Mouse (Mus musculus): ENCODE measurements around the gene Nfyc. TPM values are rescaled to one million over a fixed set of nuclear protein-coding genes. Genes with fewer than 3 reads are reported as not detected.

The Nfyc gene
- 44.3 TPM for polyA plus RNA-seq (2012; fragmentation: generic; extraction: Trizol)

DNA sequence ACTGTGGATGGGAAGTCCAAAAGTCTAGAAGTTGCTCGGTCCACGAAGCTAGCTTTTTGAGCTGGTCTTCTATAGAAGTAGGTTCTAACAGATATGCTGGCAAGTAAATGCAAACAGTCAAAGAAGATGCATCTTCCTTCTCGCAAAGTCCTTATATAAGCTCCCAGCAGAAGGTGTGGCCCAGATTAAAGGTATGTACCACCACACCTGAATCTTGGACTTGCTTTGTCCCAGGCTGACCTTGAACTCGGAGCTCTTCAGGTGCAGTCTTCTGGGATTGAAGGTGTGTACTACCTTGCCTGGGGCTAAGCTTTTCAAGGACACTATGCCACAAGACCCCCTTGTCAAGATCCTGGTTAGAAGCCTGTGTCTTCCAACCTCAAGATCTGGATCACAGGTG lies at the start of gene Nfyc:
Gene Nfyc (minus strand): TSS at position 101 of the 400 bp plus-strand sequence.
- H3K79me2 ChIP-seq (ENCODE audit: control insufficient read depth, insufficient read depth) = no peaks in the 10 kb centered on the region
- H3ac ChIP-seq (ENCODE audit: control insufficient read depth, insufficient read length) = no peak within 1 kb of the TSS
- H3K4me3 ChIP-seq = no peak within 1 kb of the TSS
- H3K4me2 ChIP-seq (ENCODE audit: low read depth) = peak within 1 kb of the TSS; percentile 27
- peaks cover 31% of the 10 kb centered on the region for H3K27me3 ChIP-seq (ENCODE audit: control insufficient read depth, insufficient read depth, insufficient read length)
- TF ChIP-seq MAX (IDR thresholded peaks at IDR 0.05; ENCODE audit: low read depth) = no peak
- no peak for TF ChIP-seq TCF3 (IDR thresholded peaks at IDR 0.05; ENCODE audit: insufficient read length, low read depth)
- no peak for TF ChIP-seq POLR2AphosphoS2 (IDR thresholded peaks at IDR 0.05; ENCODE audit: insufficient read length, low read depth)
- TF ChIP-seq MYOG (IDR thresholded peaks at IDR 0.05; ENCODE audit: control insufficient read depth in 1 of 3, insufficient read depth in 1 of 3, insufficient read length in 2 of 3, low read depth in 2 of 3) = no peak
- no peak for TF ChIP-seq CEBPB (IDR thresholded peaks at IDR 0.05; ENCODE audit: insufficient read depth, poor library complexity, severe bottlenecking)
- TF ChIP-seq MYOD1 (IDR thresholded peaks at IDR 0.05; ENCODE audit: control insufficient read depth in 1 of 3, insufficient read length in 2 of 3, low read depth in 2 of 3) = no peak
- TF ChIP-seq REST (IDR thresholded peaks at IDR 0.05; ENCODE audit: insufficient read depth, insufficient read length) = no peak
- TF ChIP-seq SRF (IDR thresholded peaks at IDR 0.05; ENCODE audit: control insufficient read depth, insufficient read length, low read depth) = no peak
- no peak for TF ChIP-seq POLR2A (IDR thresholded peaks at IDR 0.05; ENCODE audit: insufficient read length, low read depth)
- no peaks in the 10 kb centered on the region for H3K36me3 ChIP-seq (ENCODE audit: control insufficient read depth, insufficient read depth)

DNA sequence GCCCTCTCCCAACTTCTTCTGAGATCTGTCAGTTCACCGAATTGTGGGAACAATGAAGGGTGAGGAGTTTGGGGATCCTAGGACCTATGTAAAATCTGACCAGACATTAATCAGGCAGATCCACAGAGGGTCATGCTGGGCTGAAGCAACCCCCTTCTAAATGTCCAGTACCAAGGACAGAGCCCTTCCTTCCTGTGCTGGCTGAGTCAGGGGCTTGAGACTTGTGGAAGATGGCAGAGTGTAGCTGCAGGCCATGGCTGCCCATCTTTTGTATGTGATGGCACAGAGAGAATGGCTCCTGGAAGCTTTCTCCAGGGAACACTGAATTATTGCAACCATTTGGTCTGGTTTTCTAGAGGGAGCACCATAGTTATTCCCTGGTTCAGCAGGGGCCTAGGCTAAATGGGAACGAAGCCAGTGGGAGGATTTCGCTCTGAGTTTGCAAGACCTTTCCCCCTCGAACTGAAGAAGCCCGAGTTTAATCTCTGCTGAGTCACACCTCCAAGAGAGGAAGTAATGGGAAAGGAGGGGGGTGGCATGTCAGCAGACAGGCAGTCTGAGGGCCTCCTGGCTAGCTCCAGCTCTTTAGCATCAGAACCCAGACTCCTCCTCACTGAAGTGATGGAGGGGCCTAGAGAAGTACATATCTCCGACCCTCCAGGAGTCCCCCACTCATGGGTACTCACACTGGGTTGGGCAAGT lies 49.5 kb upstream of the Nfyc start:
- Histone ChIP-seq H3K4me3 (no peak overlapping the region), H3K4me2 (ENCODE audit: low read depth) (no peak overlapping the region), H3K79me2 (ENCODE audit: control insufficient read depth, insufficient read depth) (no peaks in the 10 kb centered on the region), H3K27me3 (ENCODE audit: control insufficient read depth, insufficient read depth, insufficient read length) (peaks cover 5% of the 10 kb centered on the region), H3ac (ENCODE audit: control insufficient read depth, insufficient read length) (no peak overlapping the region), H3K36me3 (ENCODE audit: control insufficient read depth, insufficient read depth) (no peaks in the 10 kb centered on the region)
- TF ChIP-seq POLR2A (IDR thresholded peaks at IDR 0.05; ENCODE audit: insufficient read length, low read depth) (no peak), REST (IDR thresholded peaks at IDR 0.05; ENCODE audit: insufficient read depth, insufficient read length) (peak; percentile 87)

DNA sequence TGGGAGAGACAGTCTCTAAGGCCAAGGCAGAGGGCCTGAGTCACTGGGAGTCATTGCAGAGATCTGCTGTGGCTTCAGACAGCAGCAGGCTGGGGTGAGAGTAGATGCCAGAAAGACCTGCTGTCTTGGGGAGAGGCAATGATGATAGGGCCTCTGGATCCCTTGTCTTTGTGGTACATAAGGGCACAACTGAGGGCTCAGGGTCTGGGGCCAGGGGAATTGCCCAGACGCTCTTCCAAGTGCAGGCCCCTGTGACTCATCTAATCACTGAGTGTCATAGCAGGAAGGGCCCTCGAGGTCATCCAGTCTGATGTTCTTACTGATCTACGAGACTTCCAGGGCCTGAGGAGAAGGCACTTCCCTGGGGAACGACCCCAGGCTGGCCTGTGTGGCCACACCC lies 48.0 kb upstream of the Nfyc start:
- Histone ChIP-seq H3K27me3 (ENCODE audit: control insufficient read depth, insufficient read depth, insufficient read length) (peaks cover 12% of the 10 kb centered on the region), H3K4me2 (ENCODE audit: low read depth) (no peak overlapping the region), H3K4me3 (no peak overlapping the region), H3K36me3 (ENCODE audit: control insufficient read depth, insufficient read depth) (no peaks in the 10 kb centered on the region), H3ac (ENCODE audit: control insufficient read depth, insufficient read length) (no peak overlapping the region), H3K79me2 (ENCODE audit: control insufficient read depth, insufficient read depth) (no peaks in the 10 kb centered on the region)
- TF ChIP-seq CEBPB (IDR thresholded peaks at IDR 0.05; ENCODE audit: insufficient read depth, poor library complexity, severe bottlenecking) (no peak), USF1 (IDR thresholded peaks at IDR 0.05; ENCODE audit: low read depth) (no peak)

DNA sequence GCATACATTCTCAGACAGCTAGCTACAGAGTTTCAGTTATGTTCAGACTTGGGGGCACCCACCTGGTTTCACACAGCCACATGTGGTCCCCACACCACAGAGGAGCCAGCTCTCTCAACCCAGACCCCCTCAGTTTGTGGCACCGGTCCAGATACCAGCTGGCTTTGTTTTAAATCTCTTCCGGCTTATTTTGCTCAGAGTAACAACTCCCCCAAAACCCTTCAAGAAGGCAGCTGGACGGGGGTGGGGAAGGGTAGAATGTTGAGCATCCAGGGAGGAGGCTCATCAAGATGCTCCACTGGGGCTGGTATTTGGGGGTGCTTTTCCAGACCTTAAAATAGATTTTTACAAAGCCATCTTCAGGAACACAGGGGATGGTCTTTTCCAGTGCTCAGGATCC lies 47.4 kb upstream of the Nfyc start:
- Histone ChIP-seq H3K79me2 (ENCODE audit: control insufficient read depth, insufficient read depth) (no peaks in the 10 kb centered on the region), H3ac (ENCODE audit: control insufficient read depth, insufficient read length) (no peak overlapping the region), H3K4me3 (no peak overlapping the region), H3K27me3 (ENCODE audit: control insufficient read depth, insufficient read depth, insufficient read length) (peaks cover 17% of the 10 kb centered on the region), H3K4me2 (ENCODE audit: low read depth) (no peak overlapping the region), H3K36me3 (ENCODE audit: control insufficient read depth, insufficient read depth) (no peaks in the 10 kb centered on the region)
- TF ChIP-seq E2F4 (IDR thresholded peaks at IDR 0.05; ENCODE audit: insufficient read depth) = no peak
- TF ChIP-seq REST (IDR thresholded peaks at IDR 0.05; ENCODE audit: insufficient read depth, insufficient read length) = no peak
- TF ChIP-seq POLR2AphosphoS2 (IDR thresholded peaks at IDR 0.05; ENCODE audit: insufficient read length, low read depth) = no peak
- TF ChIP-seq POLR2A (IDR thresholded peaks at IDR 0.05; ENCODE audit: insufficient read length, low read depth) = no peak
- no peak for TF ChIP-seq CEBPB (IDR thresholded peaks at IDR 0.05; ENCODE audit: insufficient read depth, poor library complexity, severe bottlenecking)
- no peak for TF ChIP-seq MAX (IDR thresholded peaks at IDR 0.05; ENCODE audit: low read depth)
- TF ChIP-seq USF1 (IDR thresholded peaks at IDR 0.05; ENCODE audit: low read depth) = no peak

DNA sequence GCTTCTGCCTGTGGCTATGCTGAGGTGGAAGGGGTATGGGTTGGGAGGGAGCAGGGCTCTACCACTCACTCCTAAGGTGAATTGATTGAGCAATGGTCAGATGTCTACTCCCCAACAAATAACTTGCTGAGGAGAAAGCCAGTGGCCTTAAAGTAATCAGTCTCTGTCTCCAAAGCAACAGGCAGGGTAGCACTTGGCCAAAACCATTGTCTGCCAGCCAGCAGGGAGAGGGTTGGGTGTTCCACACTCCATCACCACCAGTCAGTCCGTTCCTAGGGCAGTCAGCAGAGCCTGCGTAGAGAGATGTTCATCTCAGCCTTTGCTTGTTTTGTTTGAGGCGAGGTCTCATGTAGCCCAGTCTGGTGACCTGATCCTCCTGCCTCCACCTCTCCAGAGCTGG lies 44.6 kb upstream of the Nfyc start:
- H3K27me3 ChIP-seq (ENCODE audit: control insufficient read depth, insufficient read depth, insufficient read length) = peaks cover 26% of the 10 kb centered on the region
- H3K4me2 ChIP-seq (ENCODE audit: low read depth) = no peak overlapping the region
- no peak overlapping the region for H3ac ChIP-seq (ENCODE audit: control insufficient read depth, insufficient read length)
- no peak overlapping the region for H3K4me3 ChIP-seq
- H3K79me2 ChIP-seq (ENCODE audit: control insufficient read depth, insufficient read depth) = no peaks in the 10 kb centered on the region
- TF ChIP-seq TCF12 (IDR thresholded peaks at IDR 0.05; ENCODE audit: insufficient read depth, poor library complexity, severe bottlenecking) = no peak
- TF ChIP-seq POLR2AphosphoS2 (IDR thresholded peaks at IDR 0.05; ENCODE audit: insufficient read length, low read depth) = no peak
- TF ChIP-seq TCF3 (IDR thresholded peaks at IDR 0.05; ENCODE audit: insufficient read length, low read depth) = no peak
- TF ChIP-seq MAX (IDR thresholded peaks at IDR 0.05; ENCODE audit: low read depth) = no peak
- TF ChIP-seq REST (IDR thresholded peaks at IDR 0.05; ENCODE audit: insufficient read depth, insufficient read length) = no peak
- no peak for TF ChIP-seq MYOG (IDR thresholded peaks at IDR 0.05; ENCODE audit: control insufficient read depth in 1 of 3, insufficient read depth in 1 of 3, insufficient read length in 2 of 3, low read depth in 2 of 3)
- TF ChIP-seq CEBPB (IDR thresholded peaks at IDR 0.05; ENCODE audit: insufficient read depth, poor library complexity, severe bottlenecking) = no peak
- TF ChIP-seq USF1 (IDR thresholded peaks at IDR 0.05; ENCODE audit: low read depth) = no peak
- no peak for TF ChIP-seq POLR2A (IDR thresholded peaks at IDR 0.05; ENCODE audit: insufficient read length, low read depth)
- TF ChIP-seq SRF (IDR thresholded peaks at IDR 0.05; ENCODE audit: control insufficient read depth, insufficient read length, low read depth) = no peak
- no peak for TF ChIP-seq MYOD1 (IDR thresholded peaks at IDR 0.05; ENCODE audit: control insufficient read depth in 1 of 3, insufficient read length in 2 of 3, low read depth in 2 of 3)
- TF ChIP-seq E2F4 (IDR thresholded peaks at IDR 0.05; ENCODE audit: insufficient read depth) = no peak
- no peaks in the 10 kb centered on the region for H3K36me3 ChIP-seq (ENCODE audit: control insufficient read depth, insufficient read depth)

Measured in myocyte (in vitro differentiated cells).